Mouse (Mus musculus): ENCODE results near the gene Mpp5. TPM values are rescaled to one million over a fixed set of nuclear protein-coding genes. Genes with fewer than 3 reads are reported as not detected.

Gene Mpp5
- polyA plus RNA-seq (2014; fragmentation: Illumina TruSeq; extraction: RNeasy Lipid Tissue Mini Kit (QIAGEN cat#74804); ENCODE audit: low read depth, low replicate concordance): 17.1 TPM

DNA sequence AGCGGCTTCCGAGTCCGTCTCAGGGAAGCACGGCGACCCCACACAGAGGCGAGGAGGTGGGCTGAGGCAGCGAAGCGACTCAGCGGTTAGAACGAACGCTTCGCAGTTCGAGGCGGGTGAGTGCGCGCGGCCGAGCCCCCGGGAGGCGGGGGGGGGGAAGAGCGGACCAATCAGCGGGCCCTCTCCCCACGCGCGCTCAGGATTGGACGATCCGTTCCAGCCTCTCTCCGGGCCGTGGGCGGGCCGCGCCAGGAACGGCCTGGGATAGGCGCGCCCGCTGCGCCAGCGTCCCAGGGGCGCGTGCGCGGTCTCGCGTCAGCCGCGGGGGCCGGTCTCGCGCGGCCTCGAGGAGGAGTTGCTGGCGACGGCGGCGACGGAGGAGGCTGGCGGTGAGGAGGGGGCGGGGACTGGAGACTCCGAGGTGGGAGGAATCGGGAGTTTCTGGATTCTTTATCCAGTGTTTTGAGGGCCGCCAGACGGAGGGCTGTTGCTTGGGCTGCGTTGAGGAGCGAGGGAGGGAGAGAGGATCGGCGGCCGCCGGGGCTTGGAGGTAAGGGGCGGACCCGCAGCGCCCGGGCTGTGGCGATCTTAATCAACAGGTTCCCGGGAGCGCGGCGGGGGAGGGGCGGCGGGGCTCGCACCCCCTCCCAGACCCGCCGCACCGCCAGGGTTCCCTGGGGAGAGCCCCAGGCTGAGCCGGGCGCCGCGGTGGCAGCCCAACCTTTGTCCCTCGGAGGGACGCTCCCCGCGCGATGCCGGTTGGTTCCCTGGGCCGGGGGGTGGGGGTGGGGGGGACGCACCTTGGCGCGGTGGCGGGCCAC is at the start of gene Mpp5:
Gene Mpp5, plus strand, starts transcription at position 351 of the 821 bp plus-strand sequence.

DNA sequence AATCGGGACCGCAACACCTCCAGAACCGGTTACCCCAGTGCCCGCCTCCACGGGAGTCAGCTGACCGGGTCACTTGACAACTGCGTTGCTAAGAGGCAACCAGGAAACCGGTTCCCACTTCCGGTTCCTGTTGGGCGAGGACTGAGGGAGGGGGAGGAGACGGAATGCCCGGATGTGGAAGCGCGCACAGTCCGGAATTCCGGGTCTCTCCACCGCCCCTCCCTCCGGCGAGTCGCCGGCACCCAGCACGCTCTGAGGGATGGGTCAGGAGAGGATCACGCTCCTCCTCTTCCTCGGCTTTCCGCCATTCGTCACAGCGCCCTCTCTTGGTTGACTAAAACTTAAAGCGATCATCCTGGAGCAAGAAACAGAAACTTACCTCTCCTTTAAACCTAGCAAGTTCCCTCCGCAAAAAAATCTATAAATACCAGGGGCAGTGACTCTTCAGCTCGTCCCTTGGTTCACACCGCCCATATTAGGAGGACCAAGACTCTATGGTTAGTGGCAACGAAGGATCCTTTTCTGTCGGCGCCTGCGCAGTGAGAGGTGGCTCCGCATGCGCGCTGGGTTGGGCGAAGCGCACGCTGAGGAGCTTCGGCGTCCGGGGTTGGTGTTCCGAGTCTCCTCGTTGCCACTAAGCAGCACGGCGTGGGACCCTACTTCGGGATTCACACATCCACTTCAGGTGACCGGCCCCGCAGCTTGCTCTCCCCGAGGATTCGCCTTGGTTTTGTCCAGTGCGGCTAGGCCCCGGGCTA is 113.0 kb downstream of the Mpp5 start, which contains the start of the genes Atp6v1d and Eif2s1:
Gene Atp6v1d, minus strand, starts transcription at position 143 of the 758 bp plus-strand sequence.
Gene Eif2s1, plus strand, starts transcription at position 324 of the 758 bp plus-strand sequence.

Other genes starting within 250 kb of the Mpp5 start
- 1.5 TPM for gene Fam71d, start 57.4 kb upstream of the Mpp5 start, polyA plus RNA-seq (2014; fragmentation: Illumina TruSeq; extraction: RNeasy Lipid Tissue Mini Kit (QIAGEN cat#74804); ENCODE audit: low read depth, low replicate concordance)
- gene Atp6v1d, start 112.7 kb downstream of the Mpp5 start, polyA plus RNA-seq (2014; fragmentation: Illumina TruSeq; extraction: RNeasy Lipid Tissue Mini Kit (QIAGEN cat#74804); ENCODE audit: low read depth, low replicate concordance): 50.9 TPM
- 53.0 TPM for gene Eif2s1, start 112.9 kb downstream of the Mpp5 start, polyA plus RNA-seq (2014; fragmentation: Illumina TruSeq; extraction: RNeasy Lipid Tissue Mini Kit (QIAGEN cat#74804); ENCODE audit: low read depth, low replicate concordance)
- gene Plek2, start 158.1 kb downstream of the Mpp5 start, polyA plus RNA-seq (2014; fragmentation: Illumina TruSeq; extraction: RNeasy Lipid Tissue Mini Kit (QIAGEN cat#74804); ENCODE audit: low read depth, low replicate concordance): 0.66 TPM

All from liver, adult 10 weeks (tissue).